29 mouse cellular contexts compared by ENCODE assay signal in genomic region chrX:13577647-13578046, GRCm38 (mm10). TPM values are rescaled to one million over a fixed set of nuclear protein-coding genes. Genes with fewer than 3 reads are reported as not detected.
A peak's percentile ranks its signal among the peaks of the same experiment; 100 is the strongest.
DNase-seq lines count a peak whose midpoint lies in the region; TF ChIP-seq lines count a peak whose summit lies in the region.
"Had no signal": no experiment of that assay in that cellular context is flagged by ENCODE, and none has a peak within 500 bp of the region (broad histone marks: within the 10 kb centered on the region; RNA-seq: fewer than 3 reads in every experiment).

No protein-coding gene starts in this region.

- TF ChIP-seq CTCF in layer of hippocampus, adult 2 months (conservative IDR thresholded peaks at IDR 0.05), result no peak
- TF ChIP-seq CTCF in CH12.LX (conservative IDR thresholded peaks at IDR 0.05 in 1 of 2, IDR thresholded peaks at IDR 0.05 in 1 of 2; ENCODE audit: low read depth in 2 of 2, low read length in 2 of 2), result no peak

- DNase-seq in layer of hippocampus, adult 2 months (ENCODE audit: low spot score in 2 of 2), result no peak
- no peak for DNase-seq in layer of hippocampus, adult 9-11 months
- no peak for DNase-seq in CH12.LX (ENCODE audit: extremely low read depth)
- peak; percentile 69 for DNase-seq in induced T-regulatory cell, adult 2 months (ENCODE audit: low read depth)
- DNase-seq in retina, embryonic 14.5 days (ENCODE audit: low spot score), result no peak
- no peak for DNase-seq in lung, adult 18-20 months
- no peak for DNase-seq in retina, postnatal 1 day
- DNase-seq: adrenal gland, postnatal 14 days; cerebellum, adult 11-12 months; cerebellum, postnatal 10 days; forebrain, postnatal 0 days; heart, adult 2 months; kidney, adult 18-20 months; kidney, postnatal 25 days; liver; lung, embryonic 14.5 days; lung, postnatal 14 days; right cerebral cortex, postnatal 4 days; thymus, adult 18-20 months; thymus, postnatal 25 days had no signal

- peaks cover 3 to 14% of the 10 kb centered on the region in 2 experiments; a peak in 2 of 4 replicates for H3K4me1 ChIP-seq in CH12.LX (ENCODE audit: control insufficient read depth in 1 of 2, insufficient read depth in 2 of 2)
- H3K4me1 ChIP-seq: heart, embryonic 12.5 days; kidney, embryonic 15.5 days; midbrain, embryonic 10.5 days; midbrain, embryonic 15.5 days had no signal

- H3K79me2 ChIP-seq in CH12.LX (replicated peaks; ENCODE audit: control insufficient read depth, extremely low read depth, insufficient read depth, poor library complexity, severe bottlenecking), result no peaks in the 10 kb centered on the region

- in situ Hi-C loops in CH12.LX (cut with MboI; ENCODE audit: low pct_ligation_motif_present, low pct_unique_long_range_greater_than_20kb, low sequenced_read_pairs), result no loop called here

- no peak for TF ChIP-seq RAD21 in CH12.LX (IDR thresholded peaks at IDR 0.05; ENCODE audit: low read depth, low read length)

- no peak overlapping the region for H3K4me2 ChIP-seq in CH12.LX (ENCODE audit: insufficient read depth, low read depth, poor library complexity, severe bottlenecking)
- H3K4me2 ChIP-seq: heart, embryonic 12.5 days; hindbrain, embryonic 14.5 days; kidney, embryonic 15.5 days; lung, embryonic 14.5 days; midbrain, embryonic 15.5 days had no signal

- dilution Hi-C loops in CH12.LX (cut with MboI; ENCODE audit: extremely low pct_ligation_motif_present, extremely low pct_unique_long_range_greater_than_20kb, low sequenced_read_pairs), result no loop called here

- H3K9me3 ChIP-seq in CH12.LX (replicated peaks; ENCODE audit: low read length), result no peaks in the 10 kb centered on the region
- H3K9me3 ChIP-seq: heart, embryonic 12.5 days; kidney, embryonic 15.5 days; midbrain, embryonic 10.5 days; midbrain, embryonic 15.5 days had no signal

- H3K27ac ChIP-seq in layer of hippocampus, adult 2 months, result peak overlapping the region; percentile 14; the same call in 1 of the 2 replicates
- no peak overlapping the region for H3K27ac ChIP-seq in CH12.LX (ENCODE audit: insufficient read depth, low read depth)
- H3K27ac ChIP-seq: heart, adult 2 months; hindbrain, embryonic 14.5 days; kidney, embryonic 15.5 days; liver, embryonic 14.5 days; midbrain, embryonic 10.5 days; midbrain, embryonic 15.5 days; stomach, postnatal 0 days had no signal

- TF ChIP-seq EP300 in CH12.LX (IDR thresholded peaks at IDR 0.05; ENCODE audit: low read length), result peak; percentile 70

- H3K36me3 ChIP-seq in CH12.LX (replicated peaks in 1 of 2; ENCODE audit: control insufficient read depth in 1 of 2, insufficient read depth in 1 of 2, low read length in 1 of 2), result no peaks in the 10 kb centered on the region
- H3K36me3 ChIP-seq: heart, embryonic 12.5 days; midbrain, embryonic 10.5 days; midbrain, embryonic 15.5 days had no signal

- H3K9ac ChIP-seq in CH12.LX (ENCODE audit: insufficient read depth, low read depth), result peak overlapping the region; percentile 44; the same call in 1 of the 2 replicates
- H3K9ac ChIP-seq: forebrain, postnatal 0 days; heart, embryonic 12.5 days; hindbrain, embryonic 14.5 days; kidney, embryonic 15.5 days; liver, embryonic 14.5 days; lung, embryonic 14.5 days; midbrain, embryonic 15.5 days had no signal

- no peak overlapping the region for H3K4me3 ChIP-seq in layer of hippocampus, adult 2 months
- no peak overlapping the region for H3K4me3 ChIP-seq in CH12.LX (replicated peaks in 1 of 3; ENCODE audit: low read depth in 2 of 3, low read length in 2 of 3, poor library complexity in 1 of 3)
- H3K4me3 ChIP-seq: erythroblast, embryonic 14.5 days; heart, adult 2 months; heart, embryonic 12.5 days; kidney, embryonic 15.5 days; midbrain, embryonic 10.5 days; midbrain, embryonic 15.5 days had no signal

- no peak for TF ChIP-seq POLR2A in CH12.LX (IDR thresholded peaks at IDR 0.05; ENCODE audit: low read depth, low read length)

- H3K27me3 ChIP-seq in CH12.LX (replicated peaks), result no peaks in the 10 kb centered on the region
- H3K27me3 ChIP-seq: heart, embryonic 12.5 days; midbrain, embryonic 15.5 days had no signal

TF ChIP-seq in CH12.LX, 34 proteins besides CTCF, POLR2A, EP300 and RAD21:
- no peak for TF ChIP-seq ZC3H11A (IDR thresholded peaks at IDR 0.05; ENCODE audit: low read depth, low read length)
- no peak for TF ChIP-seq UBTF (IDR thresholded peaks at IDR 0.05; ENCODE audit: low read depth, low read length)
- TF ChIP-seq RCOR1 (conservative IDR thresholded peaks at IDR 0.05; ENCODE audit: low read depth, low read length), result no peak
- 0 out of 2 replicates have a peak, but pooled peaks have one; percentile 17 for TF ChIP-seq ELF1 (IDR thresholded peaks at IDR 0.05; ENCODE audit: low read depth, low read length)
- TF ChIP-seq IRF4 (IDR thresholded peaks at IDR 0.05; ENCODE audit: low read depth, low read length), result no peak
- TF ChIP-seq ETS1 (conservative IDR thresholded peaks at IDR 0.05; ENCODE audit: low read depth, low read length), result no peak

RNA-seq across cellular contexts. Expression of gene Gpr34, which starts 54.2 kb away (rescaled TPM):
- 10 to 100 TPM in 1 of 2 experiments, 1 to 10 TPM in 1; 8.7 to 11.7 TPM for total RNA-seq in layer of hippocampus, adult 2 months (2021)
- total RNA-seq in CH12.LX (2012; rRNA removed), result 1.5 and 3.4 TPM in 2 replicates
- 15.7 and 17.2 TPM in 2 replicates for total RNA-seq in CH12.LX (2014; rRNA removed)
- polyA plus RNA-seq in CH12.LX (2012; ENCODE audit: insufficient read length, low read depth), result 4.1 and 4.9 TPM in 2 replicates
- total RNA-seq: ES-E14 had no signal
- polyA plus RNA-seq: erythroblast, embryonic 14.5 days had no signal
